Mouse (Mus musculus): ENCODE measurements around the gene Fkbp5. TPM values are rescaled to one million over a fixed set of nuclear protein-coding genes. Genes with fewer than 3 reads are reported as not detected.

Fkbp5 gene
- polyA plus RNA-seq, 2 experiments = 8.7 to 23.3 TPM

GRCm38 (mm10) chr17:28510445-28511342 lies 6.6 kb downstream of the Fkbp5 start:
- Histone ChIP-seq H3K9ac (ENCODE audit: low read depth, low read length, severe bottlenecking) (peak overlapping the region; percentile 53), H3K36me3 (ENCODE audit: control insufficient read depth, insufficient read depth, low read length) (no peaks in the 10 kb centered on the region), H3K27ac (replicated peaks; ENCODE audit: low read depth, low read length) (no peak overlapping the region), H3K27me3 (ENCODE audit: control insufficient read depth, insufficient read depth, low read length) (no peaks in the 10 kb centered on the region), H3K4me1 (ENCODE audit: control insufficient read depth, insufficient read depth, low read length) (peaks cover 14% of the 10 kb centered on the region), H3K9me3 (ENCODE audit: control insufficient read depth, low read length) (no peaks in the 10 kb centered on the region), H3K4me3 (replicated peaks; ENCODE audit: low read length) (peak overlapping the region; percentile 15; the same call in 1 of the 2 replicates), H3K4me2 (replicated peaks; ENCODE audit: low read depth, low read length, severe bottlenecking) (peak overlapping the region; percentile 47)
- DNase-seq (ENCODE audit: low spot score) (no peak), ATAC-seq (ENCODE audit: low FRiP score, low read depth) (no peak)
- 3% methylated on average over 26 of the region's 28 CpGs for WGBS
- TF ChIP-seq POLR2A (IDR thresholded peaks at IDR 0.05; ENCODE audit: borderline replicate concordance, extremely low read depth, insufficient read depth, insufficient read length) = no peak

GRCm38 (mm10) chr17:28507496-28507895 lies 9.8 kb downstream of the Fkbp5 start:
- WGBS = 32% methylated on average over 5 of the region's 5 CpGs
- H3K9me3 ChIP-seq (ENCODE audit: control insufficient read depth, low read length) = no peaks in the 10 kb centered on the region

DNA sequence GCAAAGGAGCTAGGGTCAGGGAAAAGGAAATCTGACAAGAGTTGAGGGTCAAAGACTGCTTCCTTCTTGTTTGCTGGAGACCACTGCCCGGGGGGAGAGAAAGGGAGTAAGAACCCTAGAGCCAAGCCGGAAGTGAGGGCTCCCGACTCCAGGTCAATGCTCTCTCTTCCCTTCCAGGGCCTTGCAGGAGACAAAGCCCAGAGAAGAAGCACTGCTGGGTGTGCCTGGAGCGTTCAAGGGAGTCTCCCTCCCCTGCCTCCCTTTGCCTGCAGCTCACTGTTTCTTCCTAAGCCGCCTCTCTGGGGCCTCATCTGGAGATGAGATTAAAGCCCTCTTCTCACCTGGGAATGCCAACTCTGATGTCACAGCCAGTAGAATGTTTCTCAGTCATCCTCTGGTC lies 10.4 kb downstream of the Fkbp5 start:
- Histone ChIP-seq H3K4me3 (replicated peaks; ENCODE audit: low read length) (no peak overlapping the region), H3K27me3 (ENCODE audit: control insufficient read depth, insufficient read depth, low read length) (no peaks in the 10 kb centered on the region), H3K27ac (replicated peaks; ENCODE audit: low read depth, low read length) (no peak overlapping the region), H3K4me2 (replicated peaks; ENCODE audit: low read depth, low read length, severe bottlenecking) (no peak overlapping the region), H3K36me3 (ENCODE audit: control insufficient read depth, insufficient read depth, low read length) (no peaks in the 10 kb centered on the region), H3K4me1 (ENCODE audit: control insufficient read depth, insufficient read depth, low read length) (peaks cover 12% of the 10 kb centered on the region), H3K9ac (ENCODE audit: low read depth, low read length, severe bottlenecking) (no peak overlapping the region), H3K9me3 (ENCODE audit: control insufficient read depth, low read length) (no peaks in the 10 kb centered on the region)
- no peak for ATAC-seq (ENCODE audit: low FRiP score, low read depth)
- no peak for TF ChIP-seq POLR2A (IDR thresholded peaks at IDR 0.05; ENCODE audit: borderline replicate concordance, extremely low read depth, insufficient read depth, insufficient read length)
- no peak for DNase-seq (ENCODE audit: low spot score)
- 18% methylated on average over 5 of the region's 5 CpGs for WGBS

More at GRCm38 (mm10) chr17:28507496-28507895, 9.8 kb downstream of the Fkbp5 start:
- Histone ChIP-seq H3K27me3 (ENCODE audit: control insufficient read depth, insufficient read depth, low read length) (no peaks in the 10 kb centered on the region), H3K27ac (replicated peaks; ENCODE audit: low read depth, low read length) (no peak overlapping the region), H3K4me2 (replicated peaks; ENCODE audit: low read depth, low read length, severe bottlenecking) (no peak overlapping the region), H3K9ac (ENCODE audit: low read depth, low read length, severe bottlenecking) (no peak overlapping the region), H3K4me1 (ENCODE audit: control insufficient read depth, insufficient read depth, low read length) (peaks cover 14% of the 10 kb centered on the region), H3K4me3 (replicated peaks; ENCODE audit: low read length) (no peak overlapping the region), H3K36me3 (ENCODE audit: control insufficient read depth, insufficient read depth, low read length) (no peaks in the 10 kb centered on the region)
- ATAC-seq (ENCODE audit: low FRiP score, low read depth) (no peak), DNase-seq (ENCODE audit: low spot score) (no peak)
- TF ChIP-seq POLR2A (IDR thresholded peaks at IDR 0.05; ENCODE audit: borderline replicate concordance, extremely low read depth, insufficient read depth, insufficient read length) = no peak

DNA sequence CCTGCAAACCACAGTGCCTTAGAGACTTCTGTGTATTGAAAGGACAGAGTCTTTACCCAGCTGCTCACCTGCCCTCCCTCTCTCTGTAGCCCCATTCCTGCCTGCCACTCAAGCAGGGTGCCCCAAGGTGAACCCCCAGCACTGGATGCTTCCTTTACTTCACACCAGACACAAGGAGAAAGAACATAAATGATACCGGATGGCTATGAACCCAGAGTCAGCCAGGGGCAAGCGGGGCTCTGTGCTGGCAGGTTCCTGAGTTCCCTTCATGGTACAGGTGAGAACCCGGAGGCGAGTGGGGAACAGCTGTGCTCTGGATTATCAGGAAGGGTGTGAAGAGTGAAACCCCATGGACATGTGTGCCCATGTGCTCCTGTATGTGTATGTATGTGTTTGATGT lies 11.7 kb downstream of the Fkbp5 start:
- H3K27me3 ChIP-seq (ENCODE audit: control insufficient read depth, insufficient read depth, low read length) = no peaks in the 10 kb centered on the region
- H3K4me2 ChIP-seq (replicated peaks; ENCODE audit: low read depth, low read length, severe bottlenecking) = no peak overlapping the region
- H3K9ac ChIP-seq (ENCODE audit: low read depth, low read length, severe bottlenecking) = no peak overlapping the region
- peaks cover 7% of the 10 kb centered on the region; the same call in 1 of the 2 replicates for H3K4me1 ChIP-seq (ENCODE audit: control insufficient read depth, insufficient read depth, low read length)
- DNase-seq (ENCODE audit: low spot score) = no peak
- TF ChIP-seq POLR2A (IDR thresholded peaks at IDR 0.05; ENCODE audit: borderline replicate concordance, extremely low read depth, insufficient read depth, insufficient read length) = no peak
- no peak overlapping the region for H3K27ac ChIP-seq (replicated peaks; ENCODE audit: low read depth, low read length)
- ATAC-seq (ENCODE audit: low FRiP score, low read depth) = no peak
- no peaks in the 10 kb centered on the region for H3K9me3 ChIP-seq (ENCODE audit: control insufficient read depth, low read length)
- no peak overlapping the region for H3K4me3 ChIP-seq (replicated peaks; ENCODE audit: low read length)
- 81% methylated on average over 4 of the region's 4 CpGs for whole genome bisulfite sequencing
- no peaks in the 10 kb centered on the region for H3K36me3 ChIP-seq (ENCODE audit: control insufficient read depth, insufficient read depth, low read length)

DNA sequence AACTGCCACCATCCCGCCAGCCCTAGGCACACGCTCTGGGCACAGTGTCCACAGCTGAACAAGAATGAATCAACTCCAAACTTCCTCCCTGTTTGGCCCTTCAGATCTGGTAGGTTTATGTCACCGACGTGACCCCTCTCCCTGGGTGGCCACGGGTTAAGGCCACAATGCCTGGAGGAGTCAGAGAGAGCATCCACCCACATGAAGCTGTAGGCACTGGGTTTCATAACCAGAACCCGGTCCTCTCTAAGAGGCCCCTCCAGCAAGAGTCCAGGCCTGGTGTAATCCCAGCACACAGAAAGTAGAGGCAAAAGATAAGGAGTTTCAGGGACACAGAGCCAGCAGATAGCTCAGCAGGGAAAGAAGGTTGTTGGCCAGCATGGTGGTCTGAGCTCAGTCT lies 13.1 kb downstream of the Fkbp5 start:
- Histone ChIP-seq H3K4me2 (replicated peaks; ENCODE audit: low read depth, low read length, severe bottlenecking) (no peak overlapping the region), H3K4me3 (replicated peaks; ENCODE audit: low read length) (no peak overlapping the region), H3K9me3 (ENCODE audit: control insufficient read depth, low read length) (no peaks in the 10 kb centered on the region), H3K9ac (ENCODE audit: low read depth, low read length, severe bottlenecking) (no peak overlapping the region), H3K27me3 (ENCODE audit: control insufficient read depth, insufficient read depth, low read length) (no peaks in the 10 kb centered on the region), H3K36me3 (ENCODE audit: control insufficient read depth, insufficient read depth, low read length) (no peaks in the 10 kb centered on the region), H3K4me1 (ENCODE audit: control insufficient read depth, insufficient read depth, low read length) (peaks cover 5% of the 10 kb centered on the region; the same call in 1 of the 2 replicates), H3K27ac (replicated peaks; ENCODE audit: low read depth, low read length) (no peak overlapping the region)
- DNase-seq (ENCODE audit: low spot score) = no peak
- WGBS = 81% methylated on average over 6 of the region's 6 CpGs
- no peak for ATAC-seq (ENCODE audit: low FRiP score, low read depth)
- no peak for TF ChIP-seq POLR2A (IDR thresholded peaks at IDR 0.05; ENCODE audit: borderline replicate concordance, extremely low read depth, insufficient read depth, insufficient read length)
